Mouse (Mus musculus): ENCODE results near the gene Fgd3.

The Fgd3 gene

DNA sequence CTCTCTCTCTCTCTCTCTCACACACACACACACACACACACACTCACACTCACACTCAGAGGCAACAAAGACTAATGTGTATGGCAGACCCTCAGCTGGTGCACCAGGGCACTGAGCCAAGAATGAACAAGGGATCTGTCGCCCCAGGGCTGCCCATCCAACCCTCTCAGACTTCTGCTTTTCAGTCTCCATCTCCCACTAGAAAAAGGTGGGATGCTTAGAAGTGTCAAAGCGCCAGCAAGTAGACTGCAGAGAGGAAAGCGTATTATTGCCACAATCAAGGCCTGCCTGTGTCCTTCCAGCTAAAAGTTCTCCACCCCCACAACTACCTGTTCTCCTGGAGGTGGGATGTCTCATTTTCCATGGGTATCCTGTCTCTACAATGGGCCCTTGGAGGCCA, 105.7 kb downstream of the Fgd3 start:
- DNase-seq: no peak

DNA sequence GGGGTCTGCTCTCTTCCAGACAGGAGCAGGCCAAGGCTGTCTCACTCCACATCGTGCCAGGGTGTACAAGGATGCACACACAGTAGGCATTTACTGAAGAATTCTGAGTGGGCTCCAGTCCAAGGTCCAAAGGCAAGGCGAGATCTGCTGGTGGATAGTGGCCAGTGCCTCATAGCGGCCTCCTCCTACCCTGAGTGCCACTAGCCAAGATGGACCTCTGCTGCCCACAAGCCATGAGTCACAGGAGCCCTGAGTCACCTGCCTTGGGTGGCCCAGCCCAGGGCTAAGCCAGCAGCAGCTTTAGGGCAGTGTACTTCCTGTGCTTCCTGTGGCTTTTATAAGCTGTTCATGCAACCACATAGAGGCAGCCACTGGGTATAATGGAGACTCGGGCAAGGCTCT, 106.6 kb downstream of the Fgd3 start:
- DNase-seq: no peak

DNA sequence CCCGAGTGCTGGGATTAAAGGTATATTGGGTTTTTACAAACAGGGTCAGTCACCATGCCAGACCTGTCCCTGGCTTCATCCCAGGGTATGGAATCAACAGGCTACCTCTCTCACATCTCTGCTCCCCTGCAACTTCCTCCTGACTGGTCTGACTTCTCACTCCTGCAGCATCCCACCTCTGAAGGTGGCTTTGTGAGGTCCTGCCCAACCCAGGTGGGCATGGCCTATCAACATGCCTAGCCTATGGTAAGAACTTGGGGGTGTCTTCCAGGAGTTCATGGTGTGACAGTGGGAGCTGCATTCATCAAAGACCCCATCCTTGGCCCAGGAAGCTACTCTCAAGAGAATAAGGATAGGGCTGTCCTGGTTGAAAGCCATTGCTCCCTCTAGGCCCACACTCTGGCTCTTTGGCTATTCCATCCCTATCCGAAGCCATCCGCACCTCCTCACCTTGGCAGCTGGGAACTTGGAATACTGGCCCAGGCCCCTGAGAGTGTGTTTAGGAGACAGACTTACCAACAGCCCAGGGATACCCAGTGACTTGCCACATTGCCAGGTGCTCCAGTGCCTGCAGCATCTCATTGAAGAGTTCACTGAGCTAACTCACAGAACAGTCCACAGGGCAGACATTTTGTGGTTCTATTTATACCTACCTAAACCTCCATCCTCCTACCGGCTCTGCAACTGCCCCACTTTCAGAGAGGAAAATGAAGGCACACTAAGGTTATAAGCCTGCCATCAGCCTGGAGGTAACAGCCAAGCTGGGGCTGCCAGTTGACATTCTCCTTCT, 107.2 kb downstream of the Fgd3 start:
- DNase-seq: no peak
